Mouse (Mus musculus): ENCODE results near the gene Hoxd3.
A peak's percentile ranks its signal among the peaks of the same experiment; 100 is the strongest.

The Hoxd3 gene

DNA sequence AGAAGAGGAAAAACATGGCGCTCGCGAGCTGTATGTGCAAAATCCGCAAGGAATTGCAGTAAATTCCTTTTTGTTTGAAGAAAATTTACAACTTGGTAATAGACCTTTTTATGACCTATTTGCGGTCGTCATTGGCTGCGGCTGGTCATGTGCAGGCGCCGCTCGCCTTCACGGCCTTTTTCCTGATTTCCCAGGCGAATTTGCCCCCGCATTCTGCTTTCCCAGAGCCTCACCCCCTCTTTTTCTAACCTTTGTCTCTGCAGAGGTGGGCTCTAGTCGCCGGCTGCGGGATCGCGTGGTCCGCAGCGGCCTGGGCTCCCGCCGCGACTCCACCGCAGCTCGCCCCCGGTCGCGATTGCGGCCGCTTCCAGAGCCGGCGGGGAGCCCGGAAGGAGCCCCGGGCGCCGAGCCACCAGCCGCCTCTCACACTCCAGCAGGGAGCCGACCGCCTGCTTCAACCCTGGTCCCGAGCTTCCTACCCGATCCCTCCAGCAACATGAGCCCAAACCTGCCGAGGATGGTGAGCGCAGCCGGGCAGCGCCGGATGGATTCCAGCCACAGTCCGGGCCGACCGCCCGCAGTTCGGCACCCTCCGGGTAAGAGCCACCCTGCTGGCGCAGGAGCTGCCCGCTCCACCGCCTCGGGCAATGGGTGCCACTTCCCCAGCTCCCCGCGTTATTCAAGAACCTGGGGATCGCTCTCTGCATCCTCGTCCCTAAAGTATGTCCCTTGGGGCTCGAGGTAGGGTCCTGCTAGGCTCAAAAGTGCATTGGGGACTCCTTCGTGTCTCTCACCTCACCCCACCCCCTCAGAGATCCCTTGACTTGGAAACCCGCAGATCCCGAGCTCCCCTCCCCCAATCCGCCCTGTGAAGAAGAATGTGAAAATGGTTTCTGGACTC, at the start of gene Hoxd3, which contains the start of gene Hoxd4:
Hoxd3 (plus strand) TSS at position 207 of the 901 bp plus-strand sequence.
Hoxd4 (plus strand) TSS at position 209 of the 901 bp plus-strand sequence.
- no peak for DNase-seq (ENCODE audit: low spot score)

- DNase-seq (ENCODE audit: low spot score), result peak; percentile 30
Measured at GRCm38 (mm10) chr2:74663291-74663925, 48.3 kb upstream of the Hoxd3 start.

DNA sequence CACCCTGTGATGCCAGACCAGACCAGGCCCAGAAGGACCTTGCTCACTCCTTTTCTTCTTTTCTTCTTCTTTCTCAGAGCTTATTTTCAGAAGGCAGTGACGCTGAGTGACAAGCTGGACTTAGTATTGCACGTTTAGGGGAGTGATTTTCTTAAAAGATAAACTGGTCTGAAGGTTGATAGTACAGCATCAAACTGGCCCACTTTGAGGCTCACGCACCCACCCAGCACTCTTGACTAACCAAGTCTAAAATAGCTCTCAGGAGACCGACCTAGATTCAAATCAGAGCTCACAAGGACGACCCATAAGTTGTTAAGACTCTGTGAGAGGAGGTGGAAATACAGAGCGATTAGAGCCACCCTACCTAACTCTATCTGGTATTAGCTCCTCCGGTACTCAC, 45.3 kb upstream of the Hoxd3 start:
- no peak for DNase-seq (ENCODE audit: low spot score)

- no peak for DNase-seq (ENCODE audit: low spot score)
Measured at GRCm38 (mm10) chr2:74667191-74667841, 44.4 kb upstream of the Hoxd3 start.

- DNase-seq (ENCODE audit: low spot score), result no peak
Measured at GRCm38 (mm10) chr2:74667842-74668357, 43.8 kb upstream of the Hoxd3 start, which contains the start of gene Hoxd13. Hoxd13 (plus strand) TSS chr2:74668310.

DNA sequence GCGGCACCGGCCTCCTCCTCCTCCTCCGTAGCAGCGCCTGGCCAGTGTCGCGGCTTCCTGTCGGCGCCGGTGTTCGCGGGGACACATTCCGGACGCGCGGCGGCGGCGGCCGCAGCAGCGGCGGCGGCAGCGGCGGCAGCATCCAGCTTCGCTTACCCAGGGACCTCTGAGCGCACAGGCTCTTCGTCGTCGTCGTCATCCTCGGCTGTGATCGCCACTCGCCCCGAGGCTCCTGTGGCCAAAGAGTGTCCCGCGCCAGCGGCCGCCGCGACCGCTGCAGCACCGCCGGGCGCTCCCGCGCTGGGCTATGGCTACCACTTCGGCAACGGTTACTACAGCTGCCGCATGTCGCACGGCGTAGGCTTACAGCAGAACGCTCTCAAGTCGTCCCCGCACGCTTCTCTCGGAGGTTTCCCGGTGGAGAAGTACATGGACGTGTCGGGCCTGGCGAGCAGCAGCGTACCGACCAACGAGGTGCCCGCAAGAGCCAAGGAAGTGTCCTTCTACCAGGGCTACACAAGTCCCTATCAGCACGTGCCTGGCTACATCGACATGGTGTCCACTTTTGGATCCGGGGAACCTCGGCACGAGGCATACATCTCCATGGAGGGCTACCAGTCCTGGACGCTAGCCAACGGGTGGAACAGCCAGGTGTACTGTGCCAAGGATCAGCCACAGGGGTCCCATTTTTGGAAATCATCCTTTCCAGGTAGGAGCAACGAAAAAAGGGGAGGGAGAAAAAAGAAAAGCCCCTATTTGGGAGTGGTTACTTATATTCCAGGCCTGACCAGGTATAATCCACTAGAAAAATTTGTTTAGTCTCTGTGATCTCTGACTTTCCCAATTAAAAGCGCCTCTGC, 43.1 kb upstream of the Hoxd3 start:
- DNase-seq (ENCODE audit: low spot score), result no peak

- DNase-seq (ENCODE audit: low spot score), result no peak
Measured at GRCm38 (mm10) chr2:74669230-74669578, 42.5 kb upstream of the Hoxd3 start.

DNA sequence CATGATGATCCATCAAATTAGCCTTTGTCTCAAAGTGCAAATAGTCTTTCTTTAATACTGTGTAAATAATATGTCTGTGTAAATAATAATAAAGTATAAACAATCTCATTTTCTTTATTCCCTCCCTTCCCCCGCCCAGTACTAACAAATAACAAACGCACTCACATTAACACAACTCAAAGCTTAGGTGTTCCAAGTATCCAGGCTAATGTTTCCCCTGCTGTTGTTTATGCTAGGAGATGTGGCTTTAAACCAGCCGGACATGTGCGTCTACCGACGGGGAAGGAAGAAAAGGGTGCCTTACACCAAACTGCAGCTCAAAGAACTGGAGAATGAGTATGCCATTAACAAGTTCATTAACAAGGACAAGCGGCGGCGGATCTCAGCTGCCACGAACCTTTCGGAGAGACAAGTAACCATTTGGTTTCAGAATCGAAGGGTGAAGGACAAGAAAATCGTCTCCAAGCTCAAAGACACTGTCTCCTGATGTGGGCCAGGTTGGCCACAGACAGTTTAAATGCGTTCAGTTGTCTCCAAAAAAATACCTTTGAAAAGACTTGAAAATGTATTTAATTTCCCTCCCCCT, 42.0 kb upstream of the Hoxd3 start:
- DNase-seq (ENCODE audit: low spot score), result no peak

GRCm38 (mm10) chr2:74670632-74671188, 41.0 kb upstream of the Hoxd3 start:
- DNase-seq (ENCODE audit: low spot score), result no peak

DNA sequence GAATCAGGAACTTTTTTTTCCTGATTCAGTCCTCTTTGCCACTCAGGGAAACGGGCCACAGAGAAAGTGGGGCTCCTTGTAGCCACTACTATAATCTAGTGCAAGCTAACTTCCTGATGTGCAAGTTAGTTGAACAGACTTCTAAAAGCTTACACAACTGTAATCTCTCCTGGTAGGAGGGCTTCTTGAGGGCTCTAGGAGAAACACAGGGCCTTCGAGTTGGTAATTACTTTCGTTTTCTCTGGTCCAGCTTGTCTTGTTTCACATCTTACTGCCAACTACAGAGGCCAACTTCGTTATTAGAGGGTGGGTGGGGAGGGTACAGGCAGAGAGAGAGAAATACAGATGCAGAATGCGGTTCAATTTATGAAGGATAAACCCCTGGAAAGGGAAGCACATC, 39.9 kb upstream of the Hoxd3 start:
- peak; percentile 17 for DNase-seq (ENCODE audit: low spot score)

DNA sequence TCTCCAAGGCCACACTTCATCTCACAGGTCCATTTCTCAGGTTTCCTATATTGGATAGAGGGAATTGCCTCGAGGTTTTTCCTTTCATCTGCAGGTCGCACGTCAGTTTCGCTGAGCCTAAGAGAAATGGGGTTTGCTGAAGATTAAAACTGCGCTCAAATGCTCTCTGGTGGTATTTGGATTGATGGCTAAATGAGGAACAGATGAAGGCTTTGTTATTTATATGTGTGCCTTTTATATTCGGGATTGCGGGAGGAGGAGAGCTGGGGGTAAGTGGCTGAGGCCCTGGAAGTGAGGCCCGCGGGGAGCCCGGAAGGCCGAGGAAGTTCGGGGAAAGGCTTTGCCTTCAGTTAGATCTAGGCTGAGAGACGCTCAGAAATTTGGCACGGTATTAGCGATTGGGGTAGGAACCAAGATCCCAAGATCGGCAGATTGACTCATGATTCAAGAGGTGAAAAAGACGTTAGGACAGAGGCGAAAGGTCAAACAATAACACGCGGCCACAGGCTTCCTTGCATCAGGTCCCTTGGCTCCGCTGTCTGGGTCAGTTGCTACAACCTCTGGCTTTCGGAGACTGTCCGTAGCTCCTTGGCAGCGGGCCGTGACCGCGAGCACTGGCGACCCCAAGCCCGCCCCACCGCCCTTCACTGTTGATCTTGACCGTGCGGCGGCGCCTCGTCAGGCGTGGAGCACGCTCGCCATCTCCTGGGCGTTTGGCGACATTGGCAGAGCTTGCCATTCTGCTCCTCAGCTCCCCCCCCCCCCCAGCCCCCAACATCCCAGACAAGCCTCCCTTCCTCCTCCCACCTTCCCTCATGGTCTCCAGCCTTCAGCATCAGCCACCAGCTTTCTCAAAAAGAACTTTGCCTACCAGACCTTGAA, 39.0 kb upstream of the Hoxd3 start:
- DNase-seq (ENCODE audit: low spot score), result peak; percentile 75

DNA sequence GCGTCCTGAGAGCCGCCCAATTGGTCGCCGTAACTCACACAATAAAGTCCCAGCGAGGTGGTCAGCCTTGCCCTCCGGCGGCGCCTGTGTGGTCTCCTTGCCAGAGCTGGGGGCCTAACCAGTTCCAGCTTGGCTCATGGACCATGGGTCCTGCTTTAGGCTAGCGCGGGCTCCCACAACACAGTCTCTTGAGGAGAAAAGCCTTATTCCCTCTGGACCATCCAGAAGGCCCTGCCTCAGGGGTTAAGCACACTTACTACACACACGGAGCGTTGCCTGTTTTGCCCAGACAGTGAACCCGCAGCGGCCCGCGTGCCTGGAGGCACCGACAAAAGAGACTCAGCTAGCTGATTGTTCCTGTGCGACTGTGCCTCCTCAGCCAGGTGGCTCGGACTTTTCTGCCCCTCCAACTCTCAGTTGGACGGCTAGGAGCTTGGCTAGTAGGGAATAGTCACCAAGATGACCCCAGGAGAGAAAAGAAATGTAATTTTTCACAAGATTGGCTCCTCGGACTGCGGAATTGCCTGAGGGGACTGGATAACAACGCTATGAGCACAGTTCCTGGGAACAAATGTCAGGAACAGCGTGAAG, 37.8 kb upstream of the Hoxd3 start:
- DNase-seq (ENCODE audit: low spot score), result no peak

- no peak for DNase-seq (ENCODE audit: low spot score)
Measured at GRCm38 (mm10) chr2:74674881-74675665, 36.7 kb upstream of the Hoxd3 start, which contains the start of gene Hoxd12. Hoxd12 (plus strand) TSS chr2:74675013.

GRCm38 (mm10) chr2:74675666-74676282, 36.0 kb upstream of the Hoxd3 start:
- no peak for DNase-seq (ENCODE audit: low spot score)

GRCm38 (mm10) chr2:74676376-74677052, 35.2 kb upstream of the Hoxd3 start:
- DNase-seq (ENCODE audit: low spot score), result no peak

DNA sequence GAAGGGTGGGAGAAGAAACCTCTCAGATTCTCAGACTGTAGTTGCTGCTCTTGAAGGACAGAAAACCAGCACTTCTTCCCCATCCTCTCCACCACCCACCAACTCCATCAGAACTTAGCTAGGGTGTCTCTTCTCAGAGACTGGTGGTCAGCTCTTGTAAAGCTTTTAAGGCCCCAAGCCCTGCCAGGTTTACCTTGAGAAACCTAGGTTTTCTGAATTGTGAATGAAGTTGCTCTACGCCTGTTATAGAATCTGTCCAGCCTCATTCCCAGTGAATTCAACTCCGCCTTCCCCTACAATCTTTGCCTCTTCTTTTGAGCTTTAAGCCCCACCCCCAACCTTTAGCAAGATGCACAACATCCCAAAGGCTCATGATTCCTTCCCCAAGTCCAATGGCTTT, 34.6 kb upstream of the Hoxd3 start:
- DNase-seq (ENCODE audit: low spot score), result no peak

GRCm38 (mm10) chr2:74678891-74679595, 32.7 kb upstream of the Hoxd3 start, which contains the start of gene Hoxd11:
Hoxd11 (plus strand) TSS chr2:74679557.
- no peak for DNase-seq (ENCODE audit: low spot score)

Data from MN1 (cell line).